Mouse (Mus musculus) mature B cell (primary cell): Measurements from ENCODE around the gene Krt6a.
"Not testable (repeated sequence)": the region's sequence is repeated elsewhere in the genome, so short reads cannot be mapped to it uniquely, and the experiment has no call there.

Experiments
- in situ Hi-C: fragments of 300-500 bp; cut with MboI; formaldehyde crosslinking; loops from 2 replicates; pipeline ENCODE4 v1.14.3; 2019

Gene Krt6a

DNA sequence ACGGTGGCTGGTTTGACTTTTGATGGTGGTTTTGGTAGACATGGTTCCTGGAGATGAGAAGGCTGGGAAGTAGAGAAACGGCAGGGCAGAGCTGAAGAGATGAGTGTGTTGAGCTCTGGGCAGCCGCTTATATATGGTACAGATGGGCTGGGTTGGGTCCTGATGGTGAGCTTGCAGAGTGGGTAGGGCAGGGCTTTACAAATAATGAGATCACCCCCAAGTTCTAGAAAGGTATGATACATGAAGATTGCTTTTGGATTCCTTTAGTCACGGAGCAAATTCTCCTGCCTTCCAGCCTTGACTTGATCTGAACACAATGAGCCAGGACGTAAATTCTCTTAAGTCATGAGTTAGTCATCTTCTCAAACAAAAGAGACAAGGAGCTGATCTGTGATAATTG is at the start of gene Krt6a:
Krt6a (minus strand) TSS at position 101 of the 400 bp plus-strand sequence.
- in situ Hi-C loops = no loop called here

DNA sequence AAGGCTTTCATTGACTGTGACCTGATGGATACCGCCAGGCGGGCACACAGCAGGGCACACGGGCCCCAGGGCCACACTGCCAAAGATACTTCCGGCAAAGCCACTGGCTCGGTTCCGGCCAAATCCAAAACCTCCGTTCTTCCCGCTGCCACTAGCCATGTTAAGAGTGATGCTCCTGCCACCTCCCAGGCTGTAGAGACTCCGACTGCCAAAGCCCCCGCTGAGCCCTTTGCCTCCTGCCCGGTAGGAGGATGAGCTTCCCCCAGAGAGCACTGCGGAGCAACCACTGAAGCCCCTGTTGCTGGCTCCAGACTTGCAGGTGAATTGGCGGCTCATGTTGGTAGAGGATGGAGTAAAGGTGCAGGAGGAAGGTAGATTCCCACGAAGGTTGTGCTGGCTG is 48.6 kb upstream of the Krt6a start, which contains the start of gene Krt71:
Krt71 (minus strand) TSS at position 399 of the 400 bp plus-strand sequence.
- in situ Hi-C loops = no loop called here

DNA sequence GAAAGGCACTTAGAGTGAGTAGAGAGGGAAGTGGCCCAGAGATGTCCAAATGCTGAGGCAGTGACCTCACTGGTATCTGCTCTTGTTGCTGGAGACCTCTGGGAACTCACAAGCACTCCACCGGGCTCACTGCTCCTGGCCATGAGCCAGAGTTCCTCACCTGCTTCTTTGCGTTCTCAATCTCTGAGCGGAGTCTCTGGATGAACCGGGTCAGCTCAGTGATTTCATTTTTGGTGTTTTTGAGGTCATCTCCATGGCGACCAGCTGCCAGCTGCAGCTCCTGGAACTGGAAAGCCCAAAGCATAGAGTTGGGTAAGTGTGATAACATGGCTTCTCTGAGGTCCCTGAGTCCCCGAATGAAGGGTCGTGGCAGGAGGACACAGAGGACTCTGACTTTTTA is 43.7 kb upstream of the Krt6a start:
- in situ Hi-C loops = no loop called here

DNA sequence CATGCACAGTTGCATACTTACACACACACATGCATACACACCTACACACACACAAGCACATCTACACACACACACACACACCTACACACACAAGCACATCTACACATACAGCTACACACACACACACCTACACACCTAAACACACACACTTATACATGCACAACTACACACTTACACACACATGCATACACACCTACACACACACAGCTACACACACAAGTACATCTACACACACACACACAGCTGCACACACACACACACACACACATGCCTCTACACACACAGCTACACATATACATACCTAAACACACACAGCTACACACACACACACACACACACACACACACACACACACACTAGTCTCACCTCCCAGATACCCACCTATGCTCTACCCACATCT is 36.5 kb upstream of the Krt6a start:
- in situ Hi-C loops = no loop called here

DNA sequence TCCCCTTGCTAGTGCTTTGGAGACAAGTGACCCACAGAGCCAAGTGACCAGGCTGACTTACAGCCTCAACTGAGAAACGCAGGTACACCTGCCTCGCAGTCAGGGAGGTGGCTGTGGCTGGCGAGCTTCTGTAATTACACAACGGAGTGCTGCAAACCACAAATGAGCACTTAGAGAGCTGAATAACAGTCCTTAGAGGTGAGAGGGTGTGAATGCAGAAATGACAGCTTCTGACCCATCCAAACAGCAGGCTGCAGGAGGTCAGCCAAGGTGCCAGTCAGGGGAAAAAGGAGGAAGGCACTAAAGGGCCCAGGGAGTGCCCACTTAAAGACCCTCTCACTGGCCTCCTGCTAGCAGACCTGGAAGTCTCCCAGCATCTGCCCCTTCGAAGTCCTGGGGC is 30.6 kb upstream of the Krt6a start:
- in situ Hi-C loops = no loop called here

DNA sequence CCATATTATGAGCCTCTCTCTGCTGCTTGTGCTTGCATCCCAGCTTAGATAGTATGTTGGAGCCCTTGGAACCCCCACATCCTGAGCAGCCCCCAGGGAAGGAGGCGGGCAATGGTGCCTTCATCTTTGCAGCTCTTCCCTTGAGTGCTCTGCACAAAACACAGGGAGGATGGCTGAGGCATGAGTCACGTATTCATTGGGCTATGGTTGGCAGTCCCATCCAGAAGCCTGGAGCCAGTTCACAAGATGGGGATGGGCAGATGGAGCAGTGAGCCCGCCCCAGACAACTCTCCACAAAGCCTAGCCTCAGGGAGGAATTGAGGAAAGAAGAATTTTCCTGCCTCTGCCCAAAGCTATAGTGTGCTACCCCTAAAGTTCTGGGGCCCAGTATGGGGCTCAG is 21.7 kb upstream of the Krt6a start:
- in situ Hi-C loops = no loop called here

DNA sequence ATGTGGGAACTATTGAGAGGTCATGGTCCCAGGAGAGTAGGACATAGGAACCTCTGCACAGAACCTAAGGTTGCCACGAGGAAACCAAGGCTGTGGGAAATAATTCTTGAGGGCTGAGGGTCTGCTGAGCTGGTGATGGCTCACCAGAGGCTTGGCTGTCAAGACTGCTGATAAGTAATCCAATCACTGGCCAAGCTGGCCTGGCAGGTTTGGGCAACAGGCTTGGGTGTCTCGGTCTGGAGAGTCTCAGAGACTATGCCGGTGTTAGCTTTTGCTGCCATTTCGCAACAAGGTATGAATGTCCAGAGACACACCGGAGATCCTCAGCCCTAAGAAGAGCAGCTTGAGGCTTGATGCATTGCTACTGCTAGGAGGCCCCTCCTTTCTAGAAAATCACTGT is 20.2 kb upstream of the Krt6a start:
- in situ Hi-C loops = no loop called here

DNA sequence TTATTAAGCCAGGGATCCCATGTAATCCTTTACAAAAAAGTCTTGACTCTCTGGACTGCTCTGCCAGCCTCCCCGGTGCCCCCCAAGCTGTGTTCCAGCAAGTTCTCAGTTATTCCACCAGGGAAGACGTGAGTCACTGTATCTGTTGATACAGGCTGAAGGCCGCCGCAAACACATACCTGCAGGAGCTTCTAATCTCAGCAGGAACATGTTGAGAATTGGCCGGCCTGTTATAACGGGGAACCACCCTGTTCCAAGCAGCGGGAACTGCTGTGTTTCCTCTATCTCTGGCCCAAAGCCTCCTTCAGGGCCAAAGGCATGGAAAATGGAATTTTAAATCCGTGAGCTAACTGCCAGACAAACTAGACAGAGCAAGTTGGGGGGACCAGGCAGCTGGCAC is 19.6 kb upstream of the Krt6a start:
- in situ Hi-C loops = no loop called here

DNA sequence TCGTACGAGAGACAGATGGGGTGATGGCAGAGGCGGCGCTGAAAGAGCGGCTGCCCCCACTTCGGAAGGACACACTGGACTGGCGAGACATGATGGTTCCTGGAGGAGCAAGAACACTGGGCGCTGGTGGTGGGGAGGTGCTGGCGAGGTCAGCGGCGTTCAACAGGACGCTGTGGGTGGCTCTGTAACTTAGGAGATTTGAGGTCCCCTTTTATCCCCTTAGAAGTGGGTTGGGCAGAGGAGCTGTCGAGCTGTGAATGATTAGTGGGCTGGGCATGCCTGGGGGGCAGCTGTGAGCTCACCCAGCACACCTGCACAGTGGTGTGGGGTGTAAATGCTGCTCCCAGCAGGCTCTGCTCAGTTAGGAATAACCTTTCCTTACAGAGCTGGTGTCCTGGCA is 18.6 kb upstream of the Krt6a start, which contains the start of gene Krt5:
Krt5 (minus strand) TSS at position 179 of the 400 bp plus-strand sequence.
- in situ Hi-C loops = no loop called here

DNA sequence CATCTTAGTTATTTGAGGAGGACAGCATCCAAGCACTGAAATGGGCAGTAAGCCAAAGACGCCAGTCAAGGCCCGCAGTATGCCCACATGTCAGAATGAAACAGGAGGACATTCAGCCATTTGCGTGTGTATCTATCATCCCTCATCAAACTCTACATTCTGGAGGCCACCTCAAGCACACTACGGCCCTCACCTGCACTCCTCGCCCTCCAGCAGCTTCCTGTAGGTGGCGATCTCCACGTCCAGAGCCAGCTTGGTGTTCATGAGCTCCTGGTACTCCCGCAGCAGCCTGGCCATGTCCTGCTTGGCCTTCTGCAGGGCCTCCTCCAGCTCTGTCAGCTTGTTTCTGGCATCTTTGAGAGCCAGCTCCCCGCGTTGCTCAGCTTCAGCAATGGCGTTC is 14.6 kb upstream of the Krt6a start:
- in situ Hi-C loops = no loop called here

DNA sequence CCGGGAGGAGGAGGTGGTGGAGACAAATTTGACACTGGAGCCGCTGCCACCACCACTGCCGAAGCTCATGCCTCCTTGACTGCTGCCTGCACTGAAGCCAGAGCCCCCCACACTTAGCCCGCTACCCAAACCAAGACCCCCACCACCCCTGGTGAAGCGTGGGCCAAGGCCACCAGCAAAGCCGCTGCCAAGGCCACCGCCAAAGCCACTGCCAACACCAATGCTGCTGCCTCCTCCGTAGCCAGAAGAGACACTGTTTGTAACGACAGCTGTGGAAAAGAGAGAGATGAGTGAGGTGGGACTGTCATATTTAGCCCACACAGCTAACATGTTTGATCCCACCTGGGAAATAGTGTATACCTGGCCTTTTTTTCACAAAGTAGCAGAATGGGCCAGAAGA is 13.3 kb upstream of the Krt6a start:
- in situ Hi-C loops = no loop called here

DNA sequence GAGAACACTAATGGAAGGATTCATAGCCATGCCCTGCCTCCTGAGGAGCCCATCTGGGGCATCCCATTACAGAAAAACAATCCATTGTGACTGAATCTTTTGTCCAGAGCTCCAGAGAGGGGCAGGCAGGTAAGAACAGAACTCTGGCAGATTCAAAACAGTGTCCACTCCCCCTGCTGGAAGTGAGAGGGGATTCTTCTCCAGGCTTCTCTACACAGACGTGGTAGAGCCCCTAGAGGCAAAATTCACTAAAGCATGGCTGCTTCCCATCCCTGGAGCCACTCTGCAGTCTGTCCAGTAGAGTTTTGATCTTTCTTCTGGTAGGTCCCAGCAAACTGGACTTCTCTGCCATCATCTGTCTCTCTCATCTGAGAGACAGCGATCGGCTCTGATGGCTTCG is 10.0 kb upstream of the Krt6a start:
- in situ Hi-C loops = no loop called here

DNA sequence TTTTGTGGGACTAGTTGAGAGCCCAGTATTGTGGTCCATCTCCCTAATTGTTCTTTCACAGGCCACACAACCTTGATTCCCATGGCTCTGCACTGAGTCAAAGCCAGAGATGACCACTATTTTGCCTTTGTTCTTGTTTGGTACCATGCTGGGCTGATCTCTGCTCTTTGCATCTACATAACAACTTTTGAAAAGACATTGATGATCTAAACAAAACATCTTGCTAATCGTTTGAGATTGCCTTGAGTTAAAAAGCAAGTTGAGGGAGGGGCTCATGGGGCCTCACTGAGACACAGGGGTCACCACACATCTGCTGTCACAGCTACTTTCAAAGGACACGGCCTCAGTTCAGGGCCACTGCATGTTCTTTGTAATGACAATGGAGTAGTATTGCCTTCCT is 8.3 kb upstream of the Krt6a start:
- in situ Hi-C loops = no loop called here

DNA sequence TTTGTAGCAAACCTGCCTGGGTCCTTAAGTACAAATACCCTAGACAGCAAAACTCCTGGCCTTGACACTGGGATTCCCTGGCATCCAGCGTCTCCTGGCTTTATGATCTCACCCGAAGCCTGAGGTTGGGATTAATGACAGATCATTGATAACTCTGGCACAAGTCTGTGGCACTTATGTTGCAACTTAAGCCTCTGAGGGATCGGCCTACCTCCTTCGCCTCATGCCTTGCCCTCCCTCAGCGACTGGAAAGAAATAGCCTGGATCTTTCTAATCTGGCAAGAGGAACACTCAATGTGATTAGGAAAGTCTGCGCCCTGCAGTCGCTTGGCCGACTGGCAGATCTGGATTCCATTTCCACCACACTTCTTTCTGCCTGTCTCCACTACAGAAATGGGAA is 5.8 kb upstream of the Krt6a start:
- in situ Hi-C loops = no loop called here

DNA sequence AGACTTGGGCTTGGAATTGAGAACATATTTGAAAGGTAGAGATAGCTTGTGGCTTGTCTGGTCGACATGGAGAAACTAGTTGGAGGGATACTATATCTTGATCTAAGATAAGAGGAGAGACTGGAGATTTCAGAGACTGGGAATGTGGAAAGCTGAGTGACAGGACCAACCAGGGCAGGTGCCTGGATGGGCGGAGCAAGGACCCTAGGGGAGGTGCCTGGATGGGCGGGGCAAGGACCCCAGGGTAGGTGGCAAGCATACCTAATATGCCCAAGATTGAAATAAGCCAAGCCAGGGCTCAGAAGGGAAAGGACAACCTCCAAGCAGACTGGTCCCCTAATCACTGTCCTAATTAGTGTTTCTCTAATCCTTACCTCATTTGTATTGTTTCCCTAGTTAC is 5.1 kb upstream of the Krt6a start:
- in situ Hi-C loops = no loop called here

DNA sequence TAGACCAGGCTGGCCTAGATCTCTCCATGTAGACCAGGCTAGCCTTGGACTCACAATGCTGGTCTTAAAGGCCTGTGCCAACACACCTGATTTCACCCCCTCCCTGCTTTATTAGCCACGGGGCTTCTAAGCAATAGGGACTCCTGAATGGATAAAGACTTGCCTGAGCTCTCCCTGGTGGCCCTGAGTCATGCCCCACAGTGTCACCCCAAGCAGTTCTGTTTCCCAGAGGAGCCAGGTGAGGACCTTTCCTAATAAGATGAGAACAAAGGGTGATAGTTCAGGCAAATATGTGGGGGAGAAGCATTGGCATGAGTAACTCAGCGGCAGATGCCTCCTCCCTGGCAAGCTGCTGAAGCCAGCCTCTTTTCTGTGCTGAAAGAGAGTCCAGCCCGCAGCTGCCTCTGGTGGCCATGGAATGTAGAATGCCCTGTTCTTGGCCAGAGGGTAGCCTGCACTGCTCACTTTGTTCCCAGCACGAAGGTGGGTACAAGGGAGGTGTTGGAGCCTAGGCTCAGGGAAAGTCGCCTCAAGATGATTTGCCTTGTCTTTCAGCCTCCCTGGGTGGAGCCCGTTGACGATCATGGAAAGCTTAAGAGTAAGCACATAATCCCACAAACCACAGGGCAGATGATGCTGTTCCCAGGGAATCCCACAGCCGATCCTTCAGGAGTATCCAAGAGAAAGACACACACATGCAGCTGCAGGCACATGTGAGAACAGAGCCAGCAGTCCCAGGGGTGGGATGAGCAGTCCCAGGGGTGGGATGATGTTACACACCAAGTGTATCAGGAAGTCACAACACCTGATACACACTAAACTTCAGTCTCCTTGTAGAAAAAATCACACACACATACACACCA is 3.5 kb upstream of the Krt6a start:
- in situ Hi-C loops = no loop called here

DNA sequence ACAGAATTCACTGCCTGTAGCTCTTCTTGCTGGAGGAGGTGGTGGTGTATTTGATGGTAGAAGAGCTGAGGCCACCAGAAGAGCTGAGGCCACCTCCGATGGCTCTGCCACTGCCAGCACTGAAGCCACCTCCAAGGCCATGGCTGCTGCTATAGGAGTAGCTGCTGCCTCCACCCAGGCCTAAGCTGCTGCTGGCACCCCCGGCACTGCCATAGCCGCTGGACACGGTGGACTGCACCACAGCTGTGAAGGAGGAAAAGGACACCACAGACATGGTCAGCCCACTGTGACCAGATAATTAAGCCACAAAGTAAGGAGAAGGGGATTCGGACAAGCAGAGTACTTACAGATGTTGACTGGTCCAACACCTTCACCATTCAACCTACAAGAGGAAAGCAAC is 3.6 kb downstream of the Krt6a start:
- in situ Hi-C loops = not testable (repeated sequence)

DNA sequence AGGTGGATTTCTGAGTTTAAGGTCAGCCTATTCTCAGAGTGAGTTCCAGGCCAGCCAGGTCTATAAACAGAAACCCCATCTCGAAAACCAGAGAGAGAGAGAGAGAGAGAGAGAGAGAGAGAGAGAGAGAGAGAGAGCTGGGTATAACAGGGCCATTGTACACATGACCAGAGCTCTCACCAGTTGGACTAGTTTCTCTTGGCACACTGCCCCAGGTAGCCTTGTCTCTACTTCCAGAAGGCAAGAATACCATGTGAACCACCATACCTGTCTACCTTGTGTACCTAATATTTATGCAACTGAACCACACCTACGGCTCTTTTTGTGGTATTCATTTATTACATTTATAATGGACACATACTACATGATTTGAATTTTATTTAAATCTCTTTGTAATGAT is 5.9 kb downstream of the Krt6a start:
- in situ Hi-C loops = no loop called here

DNA sequence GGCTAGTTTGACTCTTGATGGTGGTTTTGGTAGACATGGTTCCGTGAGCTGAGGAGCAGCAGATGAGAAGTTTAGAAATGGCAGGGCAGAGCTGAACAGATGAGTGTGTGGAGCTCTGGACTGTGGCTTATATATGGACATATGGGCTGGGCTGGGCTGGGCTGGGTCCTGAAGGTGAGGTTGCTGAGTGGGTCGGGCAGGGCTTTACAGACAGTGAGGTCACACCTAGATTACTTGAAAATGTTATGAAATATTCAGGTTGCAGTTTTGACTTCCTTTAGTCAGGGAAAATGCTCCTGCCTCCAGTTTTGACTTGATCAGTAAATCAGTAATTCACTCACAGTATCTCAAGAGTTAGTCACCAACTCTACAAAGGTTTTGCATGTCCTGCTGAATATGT is 13.9 kb downstream of the Krt6a start, which contains the start of gene Krt6b:
Krt6b (minus strand) TSS at position 101 of the 400 bp plus-strand sequence.
- in situ Hi-C loops = no loop called here

DNA sequence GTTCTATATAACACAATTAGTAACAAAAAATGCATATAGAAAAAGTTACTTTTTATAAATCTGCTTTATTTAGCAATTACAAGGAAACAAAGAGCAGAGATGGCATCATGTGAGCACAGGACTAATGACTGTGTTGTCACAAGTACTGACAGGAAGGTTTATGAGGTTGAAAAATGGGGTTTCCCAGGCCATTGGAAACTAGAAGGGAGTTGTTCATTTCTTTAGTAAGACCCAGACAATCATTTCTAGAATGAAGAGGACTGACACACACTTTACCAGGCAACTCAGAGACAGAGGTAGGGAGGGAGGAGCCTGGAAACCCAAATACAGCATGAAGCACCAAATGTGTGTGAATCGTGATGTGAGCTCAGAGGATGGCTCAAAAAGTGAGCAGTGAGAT is 18.1 kb downstream of the Krt6a start:
- in situ Hi-C loops = no loop called here

DNA sequence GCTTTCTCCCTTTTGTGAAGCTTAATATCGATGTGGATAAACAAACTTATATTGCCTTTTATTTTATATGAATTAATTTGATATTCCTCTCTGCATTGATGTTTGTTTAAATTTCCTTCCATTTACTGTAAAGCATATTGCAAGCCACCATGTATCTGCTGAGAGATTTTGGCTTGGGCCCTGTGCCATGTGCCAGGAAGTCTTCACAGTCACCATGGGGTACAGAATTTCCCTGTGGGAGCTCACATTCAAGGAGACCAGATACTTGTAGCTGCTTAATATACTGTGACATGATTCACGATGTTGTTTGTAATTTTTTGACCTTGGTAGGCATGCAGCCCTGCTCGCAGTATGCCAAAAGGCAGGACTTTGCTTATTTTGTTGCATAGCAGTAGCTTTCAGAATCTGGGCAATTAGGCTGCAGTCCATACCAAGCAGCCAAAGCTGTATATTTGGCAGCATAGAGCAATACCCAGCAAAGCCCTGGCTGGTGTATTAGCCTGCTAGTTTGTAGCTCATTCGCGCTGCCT is 41.3 kb downstream of the Krt6a start:
- in situ Hi-C loops = no loop called here

DNA sequence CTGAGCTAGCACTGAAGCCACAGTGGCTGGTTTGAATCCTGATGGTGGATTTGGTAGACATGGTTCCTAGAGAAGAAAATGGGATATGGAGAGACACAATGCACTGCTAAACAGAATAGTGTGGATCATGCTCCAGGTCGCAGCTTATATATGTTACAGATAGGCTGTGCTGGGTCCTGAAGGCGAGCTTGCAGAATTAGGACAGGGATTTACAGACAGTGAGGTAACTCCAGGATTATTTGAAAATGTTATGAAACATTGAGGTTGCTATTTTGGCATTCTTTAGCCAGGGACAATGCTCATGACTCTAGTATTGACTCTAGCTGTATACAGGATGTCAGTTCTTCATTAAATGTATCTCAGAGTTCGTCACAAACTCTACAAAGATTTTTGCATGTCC is 46.8 kb downstream of the Krt6a start, which contains the start of gene Gm5478:
Gm5478 (minus strand) TSS at position 101 of the 400 bp plus-strand sequence.
- in situ Hi-C loops = no loop called here
